Mouse (Mus musculus): ENCODE results near the gene Ikzf1. TPM values are rescaled to one million over a fixed set of nuclear protein-coding genes. Genes with fewer than 3 reads are reported as not detected.

Ikzf1 gene
- polyA plus RNA-seq, 1 experiment from 2014 or later: 1.9 TPM

GRCm38 (mm10) chr11:11672974-11673373, 11.8 kb upstream of the Ikzf1 start:
- WGBS: 72% methylated on average over 4 of the region's 4 CpGs
- H3K9me3 ChIP-seq (ENCODE audit: control insufficient read depth, low read length): no peaks in the 10 kb centered on the region
- ATAC-seq: no peak
- H3K9ac ChIP-seq (ENCODE audit: low read depth, low read length): no peak overlapping the region
- no peak overlapping the region for H3K27ac ChIP-seq (ENCODE audit: low read length)
- H3K4me3 ChIP-seq (ENCODE audit: low read length): no peak overlapping the region
- H3K4me2 ChIP-seq (ENCODE audit: low read depth, low read length): no peak overlapping the region
- H3K36me3 ChIP-seq (ENCODE audit: control insufficient read depth, insufficient read depth, low read length): no peaks in the 10 kb centered on the region
- H3K4me1 ChIP-seq (ENCODE audit: control insufficient read depth, insufficient read depth, low read length): no peaks in the 10 kb centered on the region
- no peaks in the 10 kb centered on the region for H3K27me3 ChIP-seq (replicated peaks; ENCODE audit: control insufficient read depth, insufficient read depth, low read length)

DNA sequence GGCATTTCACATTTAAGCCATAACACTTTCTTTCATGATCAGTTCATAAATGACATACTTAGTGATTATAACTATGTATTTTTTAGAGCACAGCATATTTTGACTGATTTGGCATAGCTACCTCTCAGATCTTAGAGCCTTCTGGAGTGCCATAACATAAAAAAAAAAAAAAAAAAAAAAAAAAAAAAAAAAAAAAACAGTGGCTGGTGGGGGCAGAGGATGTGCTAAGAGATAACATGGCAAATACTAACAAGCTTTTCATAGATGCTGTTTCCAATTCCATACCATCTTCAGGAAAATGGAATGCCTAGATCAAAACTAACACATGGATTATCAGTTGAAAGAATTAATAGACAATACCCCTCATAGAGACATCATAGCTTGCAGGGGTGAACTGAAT, 9.7 kb upstream of the Ikzf1 start:
- no peaks in the 10 kb centered on the region for H3K27me3 ChIP-seq (replicated peaks; ENCODE audit: control insufficient read depth, insufficient read depth, low read length)
- no peaks in the 10 kb centered on the region for H3K9me3 ChIP-seq (ENCODE audit: control insufficient read depth, low read length)
- no peak overlapping the region for H3K4me2 ChIP-seq (ENCODE audit: low read depth, low read length)
- H3K27ac ChIP-seq (ENCODE audit: low read length): no peak overlapping the region
- ATAC-seq: no peak
- no peaks in the 10 kb centered on the region for H3K4me1 ChIP-seq (ENCODE audit: control insufficient read depth, insufficient read depth, low read length)
- no peaks in the 10 kb centered on the region for H3K36me3 ChIP-seq (ENCODE audit: control insufficient read depth, insufficient read depth, low read length)
- H3K9ac ChIP-seq (ENCODE audit: low read depth, low read length): no peak overlapping the region
- no peak overlapping the region for H3K4me3 ChIP-seq (ENCODE audit: low read length)

- no peaks in the 10 kb centered on the region for H3K9me3 ChIP-seq (ENCODE audit: control insufficient read depth, low read length)
- H3K4me3 ChIP-seq (ENCODE audit: low read length): no peak overlapping the region
- no peaks in the 10 kb centered on the region for H3K36me3 ChIP-seq (ENCODE audit: control insufficient read depth, insufficient read depth, low read length)
- H3K9ac ChIP-seq (ENCODE audit: low read depth, low read length): no peak overlapping the region
- no peaks in the 10 kb centered on the region for H3K27me3 ChIP-seq (replicated peaks; ENCODE audit: control insufficient read depth, insufficient read depth, low read length)
- no peak for ATAC-seq
- no peaks in the 10 kb centered on the region for H3K4me1 ChIP-seq (ENCODE audit: control insufficient read depth, insufficient read depth, low read length)
- WGBS: 82% methylated on average over 9 of the region's 9 CpGs
- no peak overlapping the region for H3K27ac ChIP-seq (ENCODE audit: low read length)
- H3K4me2 ChIP-seq (ENCODE audit: low read depth, low read length): no peak overlapping the region
Measured at GRCm38 (mm10) chr11:11676068-11676741, 8.6 kb upstream of the Ikzf1 start.

GRCm38 (mm10) chr11:11677165-11677564, 7.6 kb upstream of the Ikzf1 start:
- WGBS: 81% methylated on average over 7 of the region's 7 CpGs
- no peak overlapping the region for H3K4me2 ChIP-seq (ENCODE audit: low read depth, low read length)
- no peak overlapping the region for H3K27ac ChIP-seq (ENCODE audit: low read length)
- ATAC-seq: no peak
- H3K27me3 ChIP-seq (replicated peaks; ENCODE audit: control insufficient read depth, insufficient read depth, low read length): no peaks in the 10 kb centered on the region
- no peaks in the 10 kb centered on the region for H3K36me3 ChIP-seq (ENCODE audit: control insufficient read depth, insufficient read depth, low read length)
- no peaks in the 10 kb centered on the region for H3K4me1 ChIP-seq (ENCODE audit: control insufficient read depth, insufficient read depth, low read length)
- no peak overlapping the region for H3K4me3 ChIP-seq (ENCODE audit: low read length)
- no peak overlapping the region for H3K9ac ChIP-seq (ENCODE audit: low read depth, low read length)
- H3K9me3 ChIP-seq (ENCODE audit: control insufficient read depth, low read length): no peaks in the 10 kb centered on the region

GRCm38 (mm10) chr11:11678972-11679371, 5.8 kb upstream of the Ikzf1 start:
- Histone ChIP-seq H3K27me3 (replicated peaks; ENCODE audit: control insufficient read depth, insufficient read depth, low read length) (peaks cover 8% of the 10 kb centered on the region), H3K4me3 (ENCODE audit: low read length) (no peak overlapping the region), H3K4me1 (ENCODE audit: control insufficient read depth, insufficient read depth, low read length) (no peaks in the 10 kb centered on the region), H3K9me3 (ENCODE audit: control insufficient read depth, low read length) (no peaks in the 10 kb centered on the region), H3K27ac (ENCODE audit: low read length) (no peak overlapping the region), H3K9ac (ENCODE audit: low read depth, low read length) (no peak overlapping the region), H3K4me2 (ENCODE audit: low read depth, low read length) (no peak overlapping the region), H3K36me3 (ENCODE audit: control insufficient read depth, insufficient read depth, low read length) (no peaks in the 10 kb centered on the region)
- 73% methylated on average over 6 of the region's 6 CpGs for WGBS
- ATAC-seq: no peak

DNA sequence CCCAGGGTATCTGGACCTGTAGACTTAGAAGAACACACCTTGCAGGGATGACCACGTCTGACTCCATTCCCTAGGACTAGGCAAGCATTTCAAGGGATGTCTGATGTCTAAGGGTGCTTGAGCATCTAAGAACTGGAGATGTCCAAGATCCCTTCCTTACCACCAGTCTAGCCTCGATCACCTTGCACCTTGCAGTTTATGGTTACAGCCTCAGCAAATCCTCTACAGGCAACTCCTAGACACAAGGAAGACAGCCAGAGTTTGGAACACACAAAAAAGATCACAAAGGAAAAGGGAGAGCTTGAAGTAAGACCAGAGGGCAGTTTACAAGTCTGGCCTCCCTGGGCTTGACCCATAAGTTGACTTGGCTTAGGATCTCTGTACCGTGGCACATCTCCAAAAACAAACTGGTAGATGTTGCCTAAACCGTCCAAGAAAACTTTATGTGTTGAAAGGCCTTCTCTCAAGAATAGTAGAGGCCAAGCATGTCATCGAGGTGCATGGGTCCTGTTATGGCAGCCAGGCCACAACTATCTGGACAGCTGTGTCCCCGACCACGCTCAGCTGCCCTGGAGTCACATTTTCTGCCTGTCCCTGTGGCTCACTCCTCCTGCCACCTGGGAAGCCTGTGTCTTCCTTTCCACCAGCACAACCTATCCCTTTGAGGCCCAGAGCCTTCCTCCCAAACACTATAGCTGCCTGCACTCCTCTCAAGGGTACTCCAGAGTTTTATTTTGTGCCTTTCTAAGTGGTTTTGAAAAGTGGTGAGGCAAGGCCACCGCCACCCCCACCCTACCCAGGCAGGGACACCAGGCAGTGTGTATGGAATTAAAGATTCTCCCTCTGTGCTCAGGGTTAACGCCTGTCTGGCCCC, 510 bp upstream of the Ikzf1 start:
- ATAC-seq: no peak
- H3K9ac ChIP-seq (ENCODE audit: low read depth, low read length): no peak overlapping the region
- no peak overlapping the region for H3K4me2 ChIP-seq (ENCODE audit: low read depth, low read length)
- WGBS: 71% methylated on average over 9 of the region's 9 CpGs
- H3K9me3 ChIP-seq (ENCODE audit: control insufficient read depth, low read length): no peaks in the 10 kb centered on the region
- peaks cover 44% of the 10 kb centered on the region for H3K27me3 ChIP-seq (replicated peaks; ENCODE audit: control insufficient read depth, insufficient read depth, low read length)
- peaks cover 9% of the 10 kb centered on the region; the same call in 1 of the 2 replicates for H3K4me1 ChIP-seq (ENCODE audit: control insufficient read depth, insufficient read depth, low read length)
- no peak overlapping the region for H3K27ac ChIP-seq (ENCODE audit: low read length)
- H3K4me3 ChIP-seq (ENCODE audit: low read length): no peak overlapping the region
- H3K36me3 ChIP-seq (ENCODE audit: control insufficient read depth, insufficient read depth, low read length): no peaks in the 10 kb centered on the region

DNA sequence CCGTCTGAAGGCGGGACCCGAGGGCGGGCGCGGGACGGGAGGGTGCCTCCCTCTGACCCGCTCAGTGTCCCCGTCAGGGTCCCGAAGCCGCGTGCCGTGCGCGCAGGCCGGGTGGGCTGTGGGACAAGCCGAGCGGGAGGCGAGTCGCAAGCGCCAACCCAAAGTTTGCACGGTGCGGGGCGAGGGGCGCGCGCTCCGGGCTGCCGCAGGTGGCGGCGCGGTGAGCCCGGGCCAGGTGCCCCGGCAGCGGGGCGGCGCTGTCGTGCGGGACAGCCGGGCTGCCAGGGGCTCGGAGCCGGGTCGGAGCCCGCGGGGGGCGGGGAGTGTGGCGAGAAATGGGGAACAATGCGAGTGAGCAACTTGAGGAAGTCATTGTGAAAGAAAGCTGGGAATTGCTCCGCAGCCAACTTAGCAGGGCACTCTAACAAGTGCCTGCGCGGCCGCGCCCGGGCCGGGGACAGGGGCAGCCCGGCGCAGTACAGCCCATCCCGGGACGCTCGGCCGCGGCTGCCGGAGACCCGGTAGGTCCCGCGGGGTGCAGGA, 1.1 kb downstream of the Ikzf1 start:
- Histone ChIP-seq H3K36me3 (ENCODE audit: control insufficient read depth, insufficient read depth, low read length) (no peaks in the 10 kb centered on the region), H3K27me3 (replicated peaks; ENCODE audit: control insufficient read depth, insufficient read depth, low read length) (peaks cover 44% of the 10 kb centered on the region), H3K27ac (ENCODE audit: low read length) (no peak overlapping the region), H3K4me2 (ENCODE audit: low read depth, low read length) (peak overlapping the region; percentile 99), H3K4me3 (ENCODE audit: low read length) (peak overlapping the region; percentile 71), H3K4me1 (ENCODE audit: control insufficient read depth, insufficient read depth, low read length) (peaks cover 9% of the 10 kb centered on the region; the same call in 1 of the 2 replicates), H3K9ac (ENCODE audit: low read depth, low read length) (peak overlapping the region; percentile 58), H3K9me3 (ENCODE audit: control insufficient read depth, low read length) (no peaks in the 10 kb centered on the region)
- under 1% methylated on average over 62 of the region's 66 CpGs for WGBS
- ATAC-seq: peak; percentile 80

DNA sequence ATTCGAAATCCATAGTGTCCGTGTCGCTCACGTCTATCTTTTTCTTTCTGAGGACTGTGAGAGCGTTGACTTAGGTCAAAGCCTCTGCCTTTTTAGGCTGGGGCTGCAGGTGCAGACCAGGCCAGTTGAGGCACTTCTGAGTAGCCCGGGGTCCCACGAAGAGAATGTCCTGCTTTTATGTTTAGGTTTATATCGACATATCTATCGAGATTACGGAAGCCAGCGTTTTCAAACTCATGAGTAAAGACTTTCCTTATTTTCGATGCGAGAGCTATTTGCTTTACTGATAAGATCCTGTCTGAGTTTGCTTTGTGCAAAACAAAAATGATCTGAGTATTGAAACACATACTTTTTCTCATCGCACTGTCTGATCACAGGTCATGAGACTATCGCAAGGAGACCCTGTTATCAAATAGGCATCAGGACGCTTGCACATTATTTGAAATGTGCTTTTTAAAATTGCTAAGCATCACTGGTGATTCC, 1.8 kb downstream of the Ikzf1 start:
- H3K27ac ChIP-seq (ENCODE audit: low read length): no peak overlapping the region
- H3K36me3 ChIP-seq (ENCODE audit: control insufficient read depth, insufficient read depth, low read length): no peaks in the 10 kb centered on the region
- H3K27me3 ChIP-seq (replicated peaks; ENCODE audit: control insufficient read depth, insufficient read depth, low read length): peaks cover 44% of the 10 kb centered on the region
- 11% methylated on average over 16 of the region's 16 CpGs for WGBS
- H3K9me3 ChIP-seq (ENCODE audit: control insufficient read depth, low read length): no peaks in the 10 kb centered on the region
- H3K4me1 ChIP-seq (ENCODE audit: control insufficient read depth, insufficient read depth, low read length): peaks cover 9% of the 10 kb centered on the region; the same call in 1 of the 2 replicates
- peak overlapping the region; percentile 99 for H3K4me2 ChIP-seq (ENCODE audit: low read depth, low read length)
- no peak for ATAC-seq
- H3K4me3 ChIP-seq (ENCODE audit: low read length): peak overlapping the region; percentile 71
- no peak overlapping the region for H3K9ac ChIP-seq (ENCODE audit: low read depth, low read length)

DNA sequence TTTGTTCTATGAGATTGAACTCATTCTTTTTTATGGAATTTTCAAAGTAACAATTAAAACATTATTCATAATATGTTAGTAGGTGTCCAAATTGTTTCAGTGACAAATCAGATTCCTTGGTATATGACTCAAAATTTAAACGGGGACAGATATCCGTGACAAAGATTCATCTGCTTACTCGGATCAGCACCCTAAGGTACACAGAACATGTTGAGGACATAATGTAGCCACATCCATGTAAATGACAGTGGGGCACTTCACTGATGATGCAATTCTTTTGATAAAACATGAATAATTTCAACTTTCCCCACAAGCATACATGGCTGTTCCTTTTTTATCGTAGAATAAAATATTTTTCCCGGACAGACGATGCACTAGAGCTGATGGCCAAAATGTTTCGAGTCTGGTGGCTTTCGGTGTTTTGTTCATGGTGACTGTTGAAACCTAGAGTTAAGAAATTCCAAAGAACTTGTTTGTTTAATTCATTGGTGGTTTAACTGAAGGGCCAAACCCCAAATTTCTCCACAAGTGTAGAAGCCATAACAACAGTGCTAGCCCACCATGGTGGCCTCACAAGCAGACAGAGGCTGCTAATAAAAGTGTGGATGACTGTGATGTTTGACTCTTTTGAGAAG, 2.9 kb downstream of the Ikzf1 start:
- H3K27me3 ChIP-seq (replicated peaks; ENCODE audit: control insufficient read depth, insufficient read depth, low read length): peaks cover 41% of the 10 kb centered on the region

More for the DNA sequence above, 2.9 kb downstream of the Ikzf1 start:
- no peak overlapping the region for H3K4me2 ChIP-seq (ENCODE audit: low read depth, low read length)
- no peak overlapping the region for H3K27ac ChIP-seq (ENCODE audit: low read length)
- H3K36me3 ChIP-seq (ENCODE audit: control insufficient read depth, insufficient read depth, low read length): no peaks in the 10 kb centered on the region
- no peak overlapping the region for H3K9ac ChIP-seq (ENCODE audit: low read depth, low read length)
- ATAC-seq: no peak
- H3K4me3 ChIP-seq (ENCODE audit: low read length): no peak overlapping the region
- peaks cover 9% of the 10 kb centered on the region; the same call in 1 of the 2 replicates for H3K4me1 ChIP-seq (ENCODE audit: control insufficient read depth, insufficient read depth, low read length)
- WGBS: 90% methylated on average over 8 of the region's 8 CpGs
- no peaks in the 10 kb centered on the region for H3K9me3 ChIP-seq (ENCODE audit: control insufficient read depth, low read length)

Data from intestine, embryonic 16.5 days (tissue).